Mouse (Mus musculus): ENCODE results near the gene Slc3a2. TPM values are rescaled to one million over a fixed set of nuclear protein-coding genes. Genes with fewer than 3 reads are reported as not detected.

The Slc3a2 gene
- total and polyA plus RNA-seq, 3 experiments, result 41.0 to 61.1 (median 42.2) TPM

DNA sequence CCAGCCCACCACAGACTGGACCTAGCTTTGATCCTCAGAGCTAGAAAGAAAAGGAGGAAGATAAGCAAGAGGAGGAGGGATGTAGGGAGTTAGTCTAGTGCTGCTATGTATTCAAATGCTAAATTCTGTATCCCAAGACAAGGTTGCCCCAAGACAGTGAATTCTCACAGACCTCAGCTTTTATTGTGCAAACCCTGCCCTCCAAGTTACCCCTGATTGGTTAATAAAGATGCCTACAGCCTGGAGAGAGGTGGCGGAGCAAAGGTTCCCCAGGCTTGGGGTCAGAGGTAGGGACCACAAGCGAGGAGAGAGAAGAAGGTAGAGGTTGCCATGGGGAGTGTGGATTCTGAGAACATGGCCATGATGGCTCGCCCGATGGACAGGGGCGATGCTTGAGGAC, 30.4 kb downstream of the Slc3a2 start:
- no peaks in the 10 kb centered on the region for H3K36me3 ChIP-seq (ENCODE audit: control insufficient read depth, insufficient read depth, low read length)
- no peak overlapping the region for H3K9ac ChIP-seq (ENCODE audit: low read depth, low read length)
- 88% methylated on average over 5 of the region's 5 CpGs for WGBS
- no peaks in the 10 kb centered on the region for H3K79me2 ChIP-seq (replicated peaks; ENCODE audit: control insufficient read depth, insufficient read depth, low read length)
- intact Hi-C loops (cut with DNase I), result no loop called here
- no peak overlapping the region for H3K4me3 ChIP-seq
- no peak overlapping the region for H3K27ac ChIP-seq
- H3K4me1 ChIP-seq (ENCODE audit: control insufficient read depth, insufficient read depth, low read length), result no peaks in the 10 kb centered on the region
- DNase-seq, result no peak
- no peak for TF ChIP-seq POLR2A (IDR thresholded peaks at IDR 0.05; ENCODE audit: insufficient read depth, low read depth, low read length)
- no peak for TF ChIP-seq CTCF (IDR thresholded peaks at IDR 0.05)
- TF ChIP-seq EP300 (IDR thresholded peaks at IDR 0.05; ENCODE audit: insufficient read depth, low read depth, low read length), result no peak
- H3K27me3 ChIP-seq (ENCODE audit: control insufficient read depth, insufficient read depth, low read length), result no peaks in the 10 kb centered on the region

- intact Hi-C loops (cut with DNase I), result no loop called here
- no peak overlapping the region for H3K27ac ChIP-seq
- no peak for DNase-seq
- no peak overlapping the region for H3K4me3 ChIP-seq
- no peak for TF ChIP-seq POLR2A (IDR thresholded peaks at IDR 0.05; ENCODE audit: insufficient read depth, low read depth, low read length)
- TF ChIP-seq CTCF (IDR thresholded peaks at IDR 0.05), result no peak
- no peak for TF ChIP-seq EP300 (IDR thresholded peaks at IDR 0.05; ENCODE audit: insufficient read depth, low read depth, low read length)
- no peaks in the 10 kb centered on the region for H3K79me2 ChIP-seq (replicated peaks; ENCODE audit: control insufficient read depth, insufficient read depth, low read length)
- H3K9ac ChIP-seq (ENCODE audit: low read depth, low read length), result no peak overlapping the region
- H3K36me3 ChIP-seq (ENCODE audit: control insufficient read depth, insufficient read depth, low read length), result no peaks in the 10 kb centered on the region
- 43% methylated on average over 9 of the region's 9 CpGs for WGBS
- no peaks in the 10 kb centered on the region for H3K27me3 ChIP-seq (ENCODE audit: control insufficient read depth, insufficient read depth, low read length)
- no peaks in the 10 kb centered on the region for H3K4me1 ChIP-seq (ENCODE audit: control insufficient read depth, insufficient read depth, low read length)
Observed at GRCm38 (mm10) chr19:8691871-8692539, 31.2 kb downstream of the Slc3a2 start.

GRCm38 (mm10) chr19:8683627-8684026, 39.5 kb downstream of the Slc3a2 start:
- Histone ChIP-seq H3K27me3 (ENCODE audit: control insufficient read depth, insufficient read depth, low read length) (no peaks in the 10 kb centered on the region), H3K9ac (ENCODE audit: low read depth, low read length) (no peak overlapping the region), H3K36me3 (ENCODE audit: control insufficient read depth, insufficient read depth, low read length) (no peaks in the 10 kb centered on the region), H3K27ac (no peak overlapping the region), H3K4me1 (ENCODE audit: control insufficient read depth, insufficient read depth, low read length) (peaks cover 3% of the 10 kb centered on the region; the same call in 1 of the 2 replicates), H3K79me2 (replicated peaks; ENCODE audit: control insufficient read depth, insufficient read depth, low read length) (no peaks in the 10 kb centered on the region), H3K4me3 (no peak overlapping the region)
- TF ChIP-seq EP300 (IDR thresholded peaks at IDR 0.05; ENCODE audit: insufficient read depth, low read depth, low read length), result no peak
- TF ChIP-seq POLR2A (IDR thresholded peaks at IDR 0.05; ENCODE audit: insufficient read depth, low read depth, low read length), result no peak
- TF ChIP-seq CTCF (IDR thresholded peaks at IDR 0.05), result no peak
- 78% methylated on average over 2 of the region's 2 CpGs for WGBS
- intact Hi-C loops (cut with DNase I), result loop anchor here (1.0 to 5.0 kb wide), 3 partner anchors 21 to 956 kb away; partner anchors contain the start of gene Chrm1
- DNase-seq, result no peak

DNA sequence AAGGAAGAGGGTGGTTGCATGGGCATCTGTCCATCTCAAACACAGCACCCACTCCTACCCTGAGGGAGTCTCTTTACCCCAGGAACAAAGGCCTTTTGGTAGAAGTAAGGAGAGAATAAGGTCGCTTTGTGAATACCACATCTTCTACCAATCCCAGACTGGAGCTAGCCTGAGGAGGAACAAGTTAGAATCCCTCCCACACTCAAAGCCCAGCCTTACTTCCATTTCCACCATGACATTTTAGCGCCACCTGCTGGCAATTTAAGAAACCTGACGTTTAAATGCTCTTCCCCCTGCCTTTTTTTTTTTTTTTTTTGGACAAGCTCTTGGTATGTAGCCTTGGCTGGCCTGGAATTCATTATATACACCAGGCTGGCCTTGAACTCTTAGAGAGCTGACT, 40.2 kb downstream of the Slc3a2 start:
- 1% methylated on average over 3 of the region's 3 CpGs for WGBS
- Histone ChIP-seq H3K36me3 (ENCODE audit: control insufficient read depth, insufficient read depth, low read length) (no peaks in the 10 kb centered on the region), H3K27ac (no peak overlapping the region), H3K9ac (ENCODE audit: low read depth, low read length) (no peak overlapping the region), H3K27me3 (ENCODE audit: control insufficient read depth, insufficient read depth, low read length) (no peaks in the 10 kb centered on the region), H3K4me1 (ENCODE audit: control insufficient read depth, insufficient read depth, low read length) (peaks cover 3% of the 10 kb centered on the region; the same call in 1 of the 2 replicates), H3K4me3 (no peak overlapping the region), H3K79me2 (replicated peaks; ENCODE audit: control insufficient read depth, insufficient read depth, low read length) (no peaks in the 10 kb centered on the region)
- intact Hi-C loops (cut with DNase I), result loop anchor here (1.0 to 5.0 kb wide), 3 partner anchors 20 to 956 kb away; partner anchors contain the start of gene Chrm1
- TF ChIP-seq CTCF (IDR thresholded peaks at IDR 0.05) (peak; percentile 90), EP300 (IDR thresholded peaks at IDR 0.05; ENCODE audit: insufficient read depth, low read depth, low read length) (no peak), POLR2A (IDR thresholded peaks at IDR 0.05; ENCODE audit: insufficient read depth, low read depth, low read length) (no peak)
- DNase-seq, result peak; percentile 57 to 69

DNA sequence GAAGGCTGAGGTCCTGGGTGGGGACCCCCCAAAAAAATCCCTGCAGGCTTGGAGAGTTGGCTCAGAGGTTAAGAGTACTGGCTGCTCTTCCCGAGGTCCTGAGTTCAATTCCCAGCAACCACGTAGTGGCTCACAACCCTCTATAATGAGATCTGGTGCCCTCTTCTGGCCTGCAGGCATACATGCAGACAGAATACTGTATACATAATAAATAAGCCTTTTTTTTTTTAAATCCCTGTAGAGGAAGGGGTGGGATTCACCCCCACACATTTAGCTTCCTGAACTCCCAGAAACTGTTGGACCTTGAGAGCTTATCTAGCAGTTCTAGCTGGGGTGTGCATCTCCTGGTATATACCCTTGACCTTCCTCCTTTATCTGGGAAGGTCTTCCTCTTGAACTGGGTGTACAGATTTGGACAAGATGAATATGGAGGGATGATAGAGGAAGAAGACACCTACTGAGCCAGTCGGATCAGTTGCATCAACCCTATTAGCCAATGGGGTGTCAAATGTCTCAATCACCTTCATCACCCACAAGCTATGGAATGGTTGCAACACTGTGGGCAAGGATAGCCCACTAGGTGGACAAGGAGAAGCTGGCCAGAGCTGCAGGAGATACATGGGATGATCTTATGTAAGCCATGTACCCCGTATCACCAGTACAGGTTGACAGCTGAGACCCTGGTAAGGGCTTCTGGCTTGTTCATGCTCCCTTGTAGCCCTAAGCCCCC, 41.4 kb downstream of the Slc3a2 start:
- H3K27me3 ChIP-seq (ENCODE audit: control insufficient read depth, insufficient read depth, low read length), result no peaks in the 10 kb centered on the region

More for the DNA sequence above, 41.4 kb downstream of the Slc3a2 start:
- Histone ChIP-seq H3K79me2 (replicated peaks; ENCODE audit: control insufficient read depth, insufficient read depth, low read length) (no peaks in the 10 kb centered on the region), H3K9ac (ENCODE audit: low read depth, low read length) (no peak overlapping the region), H3K27ac (no peak overlapping the region), H3K4me1 (ENCODE audit: control insufficient read depth, insufficient read depth, low read length) (peaks cover 3% of the 10 kb centered on the region; the same call in 1 of the 2 replicates), H3K4me3 (no peak overlapping the region), H3K36me3 (ENCODE audit: control insufficient read depth, insufficient read depth, low read length) (no peaks in the 10 kb centered on the region)
- WGBS, result 83% methylated on average over 4 of the region's 4 CpGs
- no peak for DNase-seq
- intact Hi-C loops (cut with DNase I), result loop anchor here (2.0 to 5.0 kb wide), 2 partner anchors 19 to 954 kb away; partner anchors contain the start of gene Chrm1
- TF ChIP-seq POLR2A (IDR thresholded peaks at IDR 0.05; ENCODE audit: insufficient read depth, low read depth, low read length) (no peak), CTCF (IDR thresholded peaks at IDR 0.05) (peak; percentile 30)
